Mouse (Mus musculus) cerebellum, adult 9-10 months (tissue): ENCODE measurements around the gene Mphosph6.

Experiments used
- DNase-seq: peaks from one replicate; pipeline ENCODE4 v3.0.0; 2022

The Mphosph6 gene

DNA sequence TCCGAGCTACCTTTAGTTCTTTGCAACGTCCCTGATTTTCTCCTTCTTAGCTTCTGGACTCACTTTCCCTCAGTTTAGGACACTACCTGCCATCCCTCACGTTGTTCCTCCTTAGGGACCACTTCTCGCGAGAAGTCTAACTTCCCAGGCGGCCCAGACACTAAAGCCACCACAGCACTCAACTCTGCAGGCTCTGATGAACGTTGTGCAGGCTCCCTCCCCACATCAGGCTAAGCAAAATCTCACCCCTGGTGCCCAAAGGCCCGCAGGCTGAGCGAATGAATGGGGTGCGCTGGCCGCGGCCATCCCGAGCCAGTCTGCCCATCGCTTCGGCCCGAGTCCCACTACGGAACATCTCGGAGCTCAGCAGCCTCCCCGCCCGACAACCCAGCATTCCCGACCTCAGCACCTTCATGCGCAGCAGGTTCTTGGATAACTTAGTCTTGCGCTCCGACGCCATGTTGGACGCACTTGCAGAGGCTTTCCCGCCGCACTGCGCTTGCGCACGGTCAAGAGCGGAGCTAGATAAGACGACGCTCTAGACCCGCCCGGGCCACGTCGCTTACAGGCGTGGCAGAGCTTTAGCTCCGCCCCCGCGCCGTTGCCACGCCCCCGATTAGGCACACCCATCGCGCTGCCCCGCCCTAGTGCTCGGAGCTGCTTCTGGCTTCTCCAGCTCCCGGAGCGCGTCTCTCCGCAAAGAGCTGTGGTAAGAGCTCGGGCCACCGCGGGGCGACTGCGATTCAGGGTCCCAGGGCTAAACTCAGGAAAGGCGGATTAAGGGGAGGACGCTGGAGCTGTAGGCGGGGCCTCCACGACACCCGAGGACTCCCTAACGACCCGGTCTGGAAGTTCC lies at the start of gene Mphosph6:
Mphosph6 (minus strand) TSS at position 501 of the 856 bp plus-strand sequence.
- DNase-seq, result peak; percentile 96

GRCm38 (mm10) chr8:117850420-117850819 lies 48.7 kb upstream of the Mphosph6 start:
- no peak for DNase-seq

DNA sequence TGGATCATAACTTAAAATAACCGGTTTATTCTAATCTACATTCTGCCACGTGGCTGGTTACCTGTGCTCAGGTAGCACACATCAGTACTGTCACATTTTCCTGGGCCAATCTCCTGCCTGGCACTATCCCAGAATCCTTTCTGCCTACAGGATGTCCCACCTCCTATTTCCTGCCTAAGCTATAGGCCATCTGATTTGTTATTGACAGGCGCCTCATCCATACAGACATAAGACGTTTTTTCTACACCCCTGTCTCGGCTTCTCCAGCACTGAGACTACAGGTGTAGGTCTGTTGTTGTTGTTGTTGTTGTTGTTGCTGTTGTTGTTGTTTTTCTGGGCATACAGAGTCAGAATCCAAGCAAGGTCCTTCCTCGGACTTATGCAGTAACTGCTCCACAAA lies 46.1 kb upstream of the Mphosph6 start:
- no peak for DNase-seq

DNA sequence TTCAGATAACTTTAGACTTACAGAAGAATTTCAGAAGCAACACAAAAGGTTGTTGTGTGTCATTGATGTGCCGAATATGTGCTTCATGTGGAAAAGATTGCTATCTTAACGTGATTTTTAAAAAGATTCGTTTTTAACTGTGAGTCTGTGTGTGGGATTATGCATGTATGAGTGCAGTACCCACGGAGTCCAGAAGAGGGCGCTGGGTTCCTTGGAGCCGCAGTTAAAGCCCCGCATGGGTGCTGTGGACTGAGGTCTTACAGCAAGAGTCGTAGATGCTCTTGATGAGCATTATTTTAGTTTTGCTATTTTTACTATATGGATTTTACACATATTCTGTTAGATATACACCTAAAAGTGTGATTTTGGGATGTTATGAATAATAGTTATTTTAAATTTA lies 42.0 kb upstream of the Mphosph6 start:
- DNase-seq, result no peak

DNA sequence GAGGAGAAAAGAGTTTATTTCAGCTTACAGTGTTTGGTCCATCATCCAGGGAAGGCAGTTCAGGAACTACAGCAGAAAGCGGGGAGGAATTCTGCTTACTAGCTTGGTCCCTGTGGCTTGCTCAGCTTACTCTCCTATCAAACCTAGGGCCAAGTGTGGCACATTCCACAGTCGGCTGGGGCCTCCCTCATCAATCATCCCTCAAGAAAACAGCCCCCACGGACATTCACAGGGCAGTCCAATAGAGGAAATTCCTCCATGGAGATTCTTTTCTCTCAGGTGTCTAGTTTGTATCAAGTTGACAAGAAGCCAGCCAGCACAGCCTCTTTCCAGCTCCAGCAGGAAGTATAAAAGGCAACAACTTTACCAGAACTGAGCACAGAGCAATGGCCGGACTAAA lies 11.8 kb upstream of the Mphosph6 start:
- DNase-seq, result no peak

DNA sequence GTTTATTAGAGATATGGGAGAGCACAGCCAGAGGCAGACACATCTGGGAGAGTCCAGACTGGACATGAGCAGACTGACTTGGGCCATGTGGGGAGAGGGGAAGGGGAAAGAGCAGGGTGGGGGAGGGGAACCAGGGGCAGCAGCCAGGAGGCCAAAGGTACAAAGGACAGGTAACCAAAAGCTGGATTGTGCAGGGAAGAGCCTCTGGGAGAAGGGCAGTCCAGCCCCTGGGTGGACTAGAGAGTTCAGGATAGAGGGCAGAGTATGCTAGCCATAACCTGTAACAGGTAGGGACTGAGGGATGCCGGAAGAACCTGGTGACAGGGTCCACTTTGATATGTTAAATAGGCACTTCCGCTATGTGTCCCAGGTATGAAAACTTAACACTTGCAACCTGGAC lies 8.9 kb upstream of the Mphosph6 start:
- no peak for DNase-seq

DNA sequence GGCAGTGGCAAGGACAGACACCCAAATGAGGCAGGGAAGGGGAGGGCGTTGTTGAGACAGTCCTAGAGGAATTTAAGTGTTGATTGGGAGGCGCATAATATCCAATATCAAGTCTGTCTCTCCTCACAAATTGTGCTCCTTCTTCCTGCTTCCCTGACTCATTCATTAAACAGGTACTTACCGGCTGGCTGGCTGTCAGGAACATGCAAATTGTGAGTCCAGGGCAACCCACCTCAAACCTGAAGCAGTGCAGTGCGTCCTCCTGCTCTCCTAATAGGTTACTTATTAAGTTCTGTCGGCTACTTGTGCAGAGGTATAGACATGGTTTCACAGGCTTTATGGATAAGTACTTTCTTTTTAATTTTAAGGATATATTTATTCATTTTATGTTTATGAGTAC lies 3.7 kb upstream of the Mphosph6 start:
- no peak for DNase-seq

DNA sequence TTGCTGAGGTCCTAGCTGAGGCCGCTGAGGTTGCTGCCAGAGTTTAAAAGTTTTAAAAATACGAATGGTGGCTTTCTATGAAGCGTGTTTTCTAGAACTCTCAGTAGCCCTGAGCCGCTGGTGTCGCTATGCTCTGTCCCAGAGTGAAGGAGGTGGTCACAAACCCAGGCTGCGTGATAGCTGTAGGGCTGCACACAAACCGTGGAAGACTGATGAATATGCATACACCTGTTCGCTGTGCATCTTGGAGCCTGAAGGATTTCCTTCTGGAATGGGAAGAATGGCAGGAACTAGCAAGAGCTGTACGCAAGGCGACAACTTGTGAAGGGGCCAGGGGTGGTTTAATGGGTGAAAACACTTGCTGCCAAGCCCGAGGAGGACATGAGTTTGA lies 551 bp upstream of the Mphosph6 start:
- DNase-seq, result no peak

GRCm38 (mm10) chr8:117798066-117798465 lies 3.7 kb downstream of the Mphosph6 start:
- DNase-seq, result no peak

DNA sequence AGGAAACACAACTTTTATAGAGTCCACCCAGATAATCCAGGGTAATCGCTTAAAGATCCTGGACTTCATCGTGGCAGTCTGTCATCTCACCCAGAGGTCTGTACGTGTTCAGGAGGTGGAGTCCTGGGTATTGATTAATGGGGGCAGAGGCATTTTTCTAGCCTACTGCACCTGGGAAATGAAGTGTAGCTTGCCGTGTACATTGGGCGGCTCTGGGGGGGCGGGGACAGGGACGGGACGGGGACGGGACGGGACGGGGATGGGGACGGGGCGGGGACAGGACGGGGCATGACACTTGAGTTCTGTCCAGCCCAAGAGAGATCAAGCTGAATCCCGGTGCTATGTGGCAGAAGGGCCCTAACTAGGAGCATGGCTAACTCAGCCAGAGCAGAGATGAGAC lies 5.3 kb downstream of the Mphosph6 start:
- DNase-seq, result no peak

GRCm38 (mm10) chr8:117794581-117794980 lies 7.2 kb downstream of the Mphosph6 start:
- DNase-seq, result peak; percentile 65

DNA sequence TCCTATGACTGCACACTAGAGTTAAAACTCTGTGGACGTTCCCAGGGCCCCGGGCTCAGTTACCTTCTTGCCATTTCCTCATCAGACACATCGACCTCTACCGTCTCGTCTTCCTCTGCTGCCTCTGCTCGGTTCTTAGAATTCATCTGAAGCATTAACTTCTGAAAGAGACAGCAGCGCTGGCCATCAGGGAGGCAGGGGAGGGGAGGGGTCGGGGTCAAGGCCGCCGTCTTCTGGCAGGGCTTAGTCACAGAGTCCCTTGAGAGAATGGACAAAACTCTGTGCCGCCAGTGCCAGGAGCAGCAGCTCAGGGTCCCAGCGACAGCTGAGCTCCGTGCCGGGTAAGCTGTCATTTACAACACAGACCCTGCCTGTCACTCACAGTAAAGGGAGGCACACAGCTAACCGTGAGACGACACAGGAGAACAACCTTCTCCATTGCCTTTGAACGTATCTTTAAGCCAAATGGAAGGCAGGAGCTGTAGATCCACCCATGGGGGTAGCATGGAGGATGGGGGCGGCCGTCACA lies 9.1 kb downstream of the Mphosph6 start:
- no peak for DNase-seq

GRCm38 (mm10) chr8:117786428-117786827 lies 15.3 kb downstream of the Mphosph6 start:
- no peak for DNase-seq

GRCm38 (mm10) chr8:117783021-117783420 lies 18.7 kb downstream of the Mphosph6 start:
- no peak for DNase-seq

DNA sequence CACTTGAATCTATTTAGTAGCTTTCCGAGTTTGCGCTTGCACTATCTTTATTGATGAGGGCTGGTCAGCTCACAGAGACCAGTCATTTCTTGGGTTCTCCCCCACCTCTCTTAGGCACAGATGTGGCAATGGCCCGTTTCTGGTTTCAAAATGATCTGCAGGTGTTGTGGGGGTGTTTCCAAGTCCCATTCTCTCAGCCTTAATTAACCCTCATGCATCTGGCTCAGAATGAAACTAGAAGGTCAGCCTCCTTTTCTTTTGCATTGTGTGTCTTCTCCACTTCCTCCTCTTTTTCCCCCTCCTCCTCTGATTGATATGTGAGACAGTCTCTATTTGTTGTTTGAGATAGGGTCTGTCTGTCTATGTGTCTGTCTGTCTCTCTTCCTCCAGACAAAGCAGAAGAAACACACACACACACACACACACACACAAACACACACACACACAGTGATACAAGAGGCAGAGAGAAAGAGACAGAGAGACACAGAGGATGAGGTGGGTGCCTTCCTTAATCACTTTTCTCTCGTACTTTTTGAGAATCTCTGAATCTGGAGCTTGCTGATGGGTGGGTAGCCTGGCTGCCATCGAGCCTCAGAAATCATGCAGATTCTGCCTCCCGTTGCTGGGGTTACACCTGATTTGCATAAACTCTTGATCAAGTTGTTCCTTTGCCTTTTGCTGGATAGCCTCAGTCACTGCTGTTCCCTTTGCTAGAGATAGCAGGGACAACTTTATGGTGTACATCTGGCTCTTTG lies 20.2 kb downstream of the Mphosph6 start:
- DNase-seq, result no peak

- no peak for DNase-seq
These were observed 22.4 kb downstream of the Mphosph6 start for GRCm38 (mm10) chr8:117779344-117779743.

DNA sequence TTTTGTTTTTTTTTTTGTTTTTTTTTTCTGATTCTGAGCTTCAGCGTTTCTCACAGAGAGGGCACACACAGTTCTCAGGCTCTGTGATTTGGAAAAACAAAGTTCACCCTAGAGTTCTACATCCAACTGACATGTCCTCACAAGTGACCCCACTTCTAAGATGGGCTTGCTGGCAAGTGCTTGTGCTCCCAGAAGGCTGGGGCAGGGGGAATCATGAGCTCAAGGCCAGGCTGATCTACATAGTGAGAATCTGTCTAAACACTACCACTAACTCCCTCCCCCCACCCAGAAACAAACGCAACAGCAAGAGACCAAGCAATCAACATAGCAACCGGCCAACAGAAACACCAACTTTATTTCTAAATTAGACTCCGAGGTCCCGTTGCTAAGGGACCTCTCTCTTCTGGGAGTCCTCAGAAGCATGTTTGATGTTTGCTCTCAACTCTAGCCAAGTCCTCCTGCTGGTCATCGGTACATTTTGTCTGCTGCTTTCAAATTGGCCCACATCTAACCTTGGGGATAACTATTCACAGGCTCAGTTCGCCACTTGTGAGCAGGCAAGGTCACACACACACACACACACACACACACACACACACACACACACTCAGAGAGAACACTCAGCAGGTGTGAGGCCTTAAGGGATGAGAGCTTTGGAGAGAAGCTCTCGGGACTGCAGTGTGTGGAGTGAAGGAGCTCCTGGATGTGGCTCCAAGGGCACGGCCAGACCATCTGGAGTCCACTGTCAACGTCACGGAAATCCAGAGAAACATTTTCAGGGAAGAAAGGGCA lies 23.0 kb downstream of the Mphosph6 start:
- DNase-seq, result no peak

DNA sequence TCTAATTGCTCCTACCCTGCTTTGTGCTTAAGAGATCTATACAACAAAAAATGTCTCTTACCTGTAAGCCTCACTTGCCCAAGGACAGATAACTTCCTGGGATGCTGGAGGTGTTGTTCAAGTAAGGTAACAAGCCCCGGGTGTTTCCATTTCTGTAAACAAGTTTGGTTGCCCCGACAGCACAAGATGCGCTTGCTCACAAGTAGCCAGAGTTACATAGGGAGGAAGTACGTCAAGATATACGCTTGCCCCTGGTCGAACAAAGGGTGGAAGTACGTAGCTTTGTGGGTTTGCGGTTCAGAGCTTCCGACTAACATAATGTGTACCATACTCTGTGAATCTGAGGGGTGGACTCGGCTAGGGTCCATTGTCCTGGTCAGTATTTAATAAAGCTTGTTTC lies 25.7 kb downstream of the Mphosph6 start:
- no peak for DNase-seq

GRCm38 (mm10) chr8:117775626-117776025 lies 26.1 kb downstream of the Mphosph6 start:
- no peak for DNase-seq

- DNase-seq, result no peak
These were observed 29.1 kb downstream of the Mphosph6 start for GRCm38 (mm10) chr8:117772597-117772996.

- DNase-seq, result no peak
These were observed 29.6 kb downstream of the Mphosph6 start for GRCm38 (mm10) chr8:117772126-117772525.

GRCm38 (mm10) chr8:117771115-117771836 lies 30.5 kb downstream of the Mphosph6 start:
- DNase-seq, result no peak
